Mouse (Mus musculus) cerebellum, adult 2 months (tissue): ENCODE data around the gene Dusp11. TPM values are rescaled to one million over a fixed set of nuclear protein-coding genes. Genes with fewer than 3 reads are reported as not detected.
"Not testable (repeated sequence)": the region's sequence is repeated elsewhere in the genome, so short reads cannot be mapped to it uniquely, and the experiment has no call there.

Experiments used
- DNase-seq, 2 experiments: peaks; one replicate each; pipeline ENCODE4 v3.0.0; 2021
- H3K27ac ChIP-seq: fragments of 200-500 bp; 2 replicates; pipeline ENCODE4 v1.5.1; 2012; ENCODE audit warnings: low read length, control low read depth, inconsistent platforms; ENCODE audit not compliant: insufficient read depth
- H3K27me3 ChIP-seq: fragments of 200-500 bp; 2 replicates; pipeline ENCODE4 v1.6.1; 2012; ENCODE audit warnings: inconsistent platforms, mild to moderate bottlenecking, low read length, moderate library complexity; ENCODE audit not compliant: control insufficient read depth, insufficient read depth
- H3K4me1 ChIP-seq: fragments of 200-500 bp; 2 replicates; pipeline ENCODE4 v1.6.1; 2011; ENCODE audit warnings: low read length; ENCODE audit not compliant: control insufficient read depth, insufficient read depth
- H3K4me3 ChIP-seq: fragments of 200-500 bp; replicated peaks from 2 replicates; pipeline ENCODE3; 2011; ENCODE audit warnings: mild to moderate bottlenecking, low read depth, low read length, control low read depth; ENCODE audit not compliant: insufficient read depth
- CTCF ChIP-seq: fragments of 200-500 bp; IDR thresholded peaks from 2 replicates; pipeline ENCODE4 v1.5.1; 2011; ENCODE audit warnings: low read depth, mild to moderate bottlenecking, control low read depth, low read length, moderate library complexity, borderline replicate concordance; ENCODE audit not compliant: insufficient read depth
- POLR2A ChIP-seq: fragments of 200-500 bp; IDR thresholded peaks from 2 replicates; pipeline ENCODE4 v1.6.1; 2011; ENCODE audit warnings: low read length, control low read depth, borderline replicate concordance; ENCODE audit not compliant: insufficient read depth
- WGBS: fragments of 180-500 bp; shearing (Covaris S2); methylation state at CpG from one replicate; pipeline ENCODE4 v1.1.7; 2018; 5-methylcytosine and 5-hydroxymethylcytosine counted together
- polyA plus RNA-seq: library from polyadenylated mRNA; depleted of rRNA; stranded (reverse); fragments of >200 nt; gene quantifications from 2 replicates; pipeline ENCODE4 v1.2.3, GENCODE M21; 2012

Gene Dusp11
- polyA plus RNA-seq, 1 experiment, result 143 TPM

- WGBS, result 84% methylated on average over 5 of the region's 5 CpGs
- Histone ChIP-seq H3K4me3 (no peak overlapping the region), H3K27ac (no peak overlapping the region), H3K4me1 (peaks cover 7% of the 10 kb centered on the region), H3K27me3 (no peaks in the 10 kb centered on the region)
- no peak for DNase-seq
- TF ChIP-seq CTCF (no peak), POLR2A (no peak)
These were observed 14.8 kb upstream of the Dusp11 start for GRCm38 (mm10) chr6:85976242-85976641.

DNA sequence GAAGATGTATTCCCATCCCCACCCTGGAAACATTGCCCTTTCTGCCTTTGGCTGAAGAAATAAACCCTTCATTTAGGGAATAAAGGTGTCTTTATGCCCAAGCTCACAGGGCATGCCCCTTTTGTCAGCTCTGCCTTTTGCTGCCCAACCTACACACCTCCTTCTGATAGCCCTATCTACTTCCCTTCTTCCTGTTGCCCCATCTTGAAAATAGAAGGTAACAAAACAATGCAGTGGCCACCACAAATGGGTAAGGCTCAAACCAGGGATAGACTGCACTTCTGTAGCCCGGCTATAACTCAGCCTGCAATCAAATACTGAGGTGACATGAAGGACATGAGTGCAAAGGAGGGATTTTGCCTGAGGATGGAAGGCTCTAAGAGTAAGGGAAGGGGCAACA lies 14.3 kb upstream of the Dusp11 start:
- Histone ChIP-seq H3K27me3 (no peaks in the 10 kb centered on the region), H3K27ac (no peak overlapping the region), H3K4me3 (no peak overlapping the region), H3K4me1 (peaks cover 7% of the 10 kb centered on the region)
- no peak for DNase-seq
- TF ChIP-seq POLR2A (no peak), CTCF (no peak)
- 89% methylated on average over 1 of the region's 1 CpGs for WGBS

DNA sequence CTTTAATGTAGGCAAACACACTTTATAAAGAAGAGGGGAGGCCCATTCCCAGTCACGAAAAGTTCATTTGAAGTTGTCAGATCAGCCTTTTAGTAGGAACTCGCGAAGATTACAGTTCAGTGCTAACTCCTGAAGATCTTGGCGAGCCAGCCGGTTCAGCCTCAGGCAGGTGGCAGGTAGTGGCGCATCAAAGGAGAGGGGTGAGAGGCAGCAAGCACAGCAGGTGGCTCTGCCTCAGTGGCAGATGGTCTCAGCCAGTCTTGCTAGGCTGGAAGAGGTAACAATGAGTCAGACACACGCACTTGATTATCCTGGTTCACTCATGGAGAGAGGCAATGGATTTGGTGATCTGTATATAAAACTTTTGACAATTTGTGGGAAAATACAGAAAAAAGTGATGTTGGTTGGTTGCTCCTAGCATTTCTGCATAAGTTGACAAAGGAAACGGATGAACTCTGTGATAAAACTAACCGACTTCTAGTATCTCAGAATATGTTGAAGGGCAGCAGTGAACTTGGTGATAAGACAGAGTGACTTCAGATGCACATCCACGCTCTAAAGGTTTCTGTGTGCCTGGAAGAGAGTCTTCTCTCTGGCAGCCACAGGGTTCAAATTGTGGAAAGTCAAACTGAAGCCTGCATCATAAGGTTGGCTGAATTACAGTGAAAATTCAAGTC lies 13.6 kb upstream of the Dusp11 start:
- Histone ChIP-seq H3K27ac (no peak overlapping the region), H3K4me3 (no peak overlapping the region), H3K4me1 (peaks cover 7% of the 10 kb centered on the region), H3K27me3 (no peaks in the 10 kb centered on the region)
- DNase-seq, result peak; percentile 43 to 67
- WGBS, result 65% methylated on average over 10 of the region's 10 CpGs
- TF ChIP-seq CTCF, result no peak
- TF ChIP-seq POLR2A, result no peak

DNA sequence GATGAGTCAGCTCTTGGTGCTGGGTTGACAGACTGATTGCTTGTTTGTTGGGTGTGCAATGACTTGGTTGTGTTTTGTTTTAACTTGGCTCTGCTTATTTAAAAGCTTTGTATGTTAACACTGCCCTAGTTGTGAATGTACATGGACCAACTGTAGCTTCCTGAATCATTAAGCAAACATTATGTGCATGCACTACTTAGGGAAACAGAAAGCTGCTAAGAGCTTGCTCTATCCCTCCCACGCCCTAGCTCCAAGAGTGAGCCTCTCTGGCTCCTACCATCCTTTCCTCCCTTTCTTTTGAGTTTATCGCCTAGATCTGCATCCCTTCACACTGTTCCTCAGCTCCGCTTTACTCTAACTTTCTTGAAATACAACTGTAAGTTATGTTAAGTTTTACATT lies 11.9 kb upstream of the Dusp11 start:
- WGBS, result 84% methylated on average over 3 of the region's 3 CpGs
- no peak for DNase-seq

DNA sequence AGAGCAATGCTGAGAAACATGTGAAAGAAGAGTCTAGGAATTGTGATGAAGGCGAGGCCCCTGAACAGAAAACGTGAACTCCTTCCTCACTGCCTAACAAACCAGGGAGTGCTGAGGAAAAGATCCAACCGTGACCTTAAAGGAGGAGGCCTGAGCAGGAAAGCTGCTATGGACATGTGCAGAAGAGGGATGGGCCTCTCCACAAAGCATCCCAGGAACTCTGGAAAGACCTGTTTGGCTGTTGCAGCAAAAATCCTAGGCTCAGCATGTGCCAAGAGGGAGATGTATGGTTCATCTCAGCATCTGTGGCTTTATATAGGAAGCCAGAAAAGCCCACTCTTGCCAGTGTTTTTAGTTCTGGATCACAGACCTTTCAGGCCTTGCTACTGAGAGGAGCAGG lies 11.2 kb upstream of the Dusp11 start:
- Histone ChIP-seq H3K4me3 (no peak overlapping the region), H3K27ac (no peak overlapping the region), H3K4me1 (peaks cover 7% of the 10 kb centered on the region), H3K27me3 (no peaks in the 10 kb centered on the region)
- 45% methylated on average over 3 of the region's 3 CpGs for WGBS
- DNase-seq, result peak in 1 of 2 experiments; percentile 20
- TF ChIP-seq CTCF (no peak), POLR2A (no peak)

More for the DNA sequence above, 11.9 kb upstream of the Dusp11 start:
- peaks cover 7% of the 10 kb centered on the region for H3K4me1 ChIP-seq
- no peaks in the 10 kb centered on the region for H3K27me3 ChIP-seq
- H3K27ac ChIP-seq, result no peak overlapping the region
- H3K4me3 ChIP-seq, result no peak overlapping the region
- TF ChIP-seq CTCF (no peak), POLR2A (no peak)

DNA sequence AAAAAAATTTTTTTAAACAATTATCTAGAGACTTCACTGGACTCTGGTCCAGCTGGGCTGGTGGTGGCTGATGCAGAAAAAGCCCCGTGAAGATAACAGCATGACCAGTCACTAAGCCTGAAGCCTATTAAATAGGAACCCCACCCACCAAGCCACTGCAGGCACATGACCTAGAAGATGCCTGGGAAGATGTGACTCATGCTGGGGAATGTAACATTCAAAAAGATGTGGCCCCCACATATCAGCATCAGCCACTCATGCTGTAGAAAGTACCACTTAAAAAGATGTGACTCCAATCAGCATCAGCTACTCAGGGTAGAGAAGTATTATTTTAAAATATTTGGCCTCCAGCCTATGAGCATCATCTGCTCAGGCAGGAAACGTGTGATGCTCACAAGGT lies 8.4 kb upstream of the Dusp11 start:
- Histone ChIP-seq H3K4me3 (no peak overlapping the region), H3K27me3 (no peaks in the 10 kb centered on the region), H3K27ac (no peak overlapping the region), H3K4me1 (peaks cover 7% of the 10 kb centered on the region)
- DNase-seq, result no peak
- 51% methylated on average over 2 of the region's 2 CpGs for WGBS
- no peak for TF ChIP-seq CTCF
- no peak for TF ChIP-seq POLR2A

DNA sequence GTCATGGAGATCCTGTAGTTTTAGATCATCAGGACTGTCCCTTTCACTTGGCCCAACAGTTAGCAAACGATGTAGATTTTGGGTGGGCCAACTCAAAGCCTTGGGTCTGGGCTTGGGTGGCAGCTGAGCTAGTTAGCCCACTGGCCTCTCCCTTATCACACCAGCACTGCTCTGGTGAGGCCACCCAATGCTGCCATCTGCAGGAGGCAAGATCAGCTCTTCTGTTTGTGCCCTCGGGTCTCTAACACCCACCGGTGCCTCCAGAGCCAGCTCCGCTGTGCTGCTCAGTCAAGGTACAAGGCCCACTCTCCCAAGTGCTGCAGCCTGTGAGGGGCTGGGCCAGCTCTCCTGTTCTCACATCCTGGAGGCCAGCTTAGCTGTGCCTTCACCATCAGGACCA lies 5.2 kb upstream of the Dusp11 start:
- no peak for DNase-seq
- H3K27ac ChIP-seq, result no peak overlapping the region
- H3K4me1 ChIP-seq, result no peaks in the 10 kb centered on the region
- no peaks in the 10 kb centered on the region for H3K27me3 ChIP-seq
- WGBS, result 70% methylated on average over 4 of the region's 4 CpGs
- TF ChIP-seq POLR2A, result no peak
- no peak for TF ChIP-seq CTCF
- H3K4me3 ChIP-seq, result no peak overlapping the region

- not testable (repeated sequence) for H3K4me1 ChIP-seq, H3K27me3 ChIP-seq, DNase-seq, H3K4me3 ChIP-seq, H3K27ac ChIP-seq
- 48% methylated on average over 6 of the region's 6 CpGs for WGBS
These were observed 4.6 kb upstream of the Dusp11 start for GRCm38 (mm10) chr6:85966081-85966480.
